Mouse (Mus musculus): ENCODE measurements around the gene P2ry12.

Gene P2ry12

GRCm38 (mm10) chr3:59185662-59186061, 77.0 kb downstream of the P2ry12 start:
- DNase-seq (ENCODE audit: low read depth, low spot score): no peak

- no peak for DNase-seq (ENCODE audit: low read depth, low spot score)
These were observed 80.5 kb downstream of the P2ry12 start for GRCm38 (mm10) chr3:59182129-59182528.

DNA sequence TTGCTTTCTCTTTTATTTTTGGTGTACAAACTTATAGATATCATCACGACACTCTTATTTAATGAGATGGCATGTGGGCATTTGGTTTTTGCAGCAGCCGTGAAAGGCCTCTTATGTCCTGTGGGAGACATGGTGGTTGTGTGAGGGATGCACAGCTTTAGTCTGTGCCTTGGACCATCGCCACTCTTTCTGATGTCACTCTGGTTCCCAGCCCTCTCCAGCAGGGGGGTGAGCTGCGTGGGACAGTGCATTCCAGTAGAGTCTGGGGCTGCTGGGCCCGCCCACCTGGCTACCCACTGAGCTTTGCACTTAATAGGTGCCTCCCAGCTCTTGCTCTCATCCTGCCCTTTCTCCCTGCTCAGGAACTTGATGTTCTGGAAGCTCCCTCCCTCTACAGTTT, 81.5 kb downstream of the P2ry12 start:
- no peak for DNase-seq (ENCODE audit: low read depth, low spot score)

GRCm38 (mm10) chr3:59176871-59177270, 85.8 kb downstream of the P2ry12 start:
- no peak for DNase-seq (ENCODE audit: low read depth, low spot score)

- DNase-seq (ENCODE audit: low read depth, low spot score): peak; percentile 36
These were observed 87.4 kb downstream of the P2ry12 start for GRCm38 (mm10) chr3:59175234-59175633.

DNA sequence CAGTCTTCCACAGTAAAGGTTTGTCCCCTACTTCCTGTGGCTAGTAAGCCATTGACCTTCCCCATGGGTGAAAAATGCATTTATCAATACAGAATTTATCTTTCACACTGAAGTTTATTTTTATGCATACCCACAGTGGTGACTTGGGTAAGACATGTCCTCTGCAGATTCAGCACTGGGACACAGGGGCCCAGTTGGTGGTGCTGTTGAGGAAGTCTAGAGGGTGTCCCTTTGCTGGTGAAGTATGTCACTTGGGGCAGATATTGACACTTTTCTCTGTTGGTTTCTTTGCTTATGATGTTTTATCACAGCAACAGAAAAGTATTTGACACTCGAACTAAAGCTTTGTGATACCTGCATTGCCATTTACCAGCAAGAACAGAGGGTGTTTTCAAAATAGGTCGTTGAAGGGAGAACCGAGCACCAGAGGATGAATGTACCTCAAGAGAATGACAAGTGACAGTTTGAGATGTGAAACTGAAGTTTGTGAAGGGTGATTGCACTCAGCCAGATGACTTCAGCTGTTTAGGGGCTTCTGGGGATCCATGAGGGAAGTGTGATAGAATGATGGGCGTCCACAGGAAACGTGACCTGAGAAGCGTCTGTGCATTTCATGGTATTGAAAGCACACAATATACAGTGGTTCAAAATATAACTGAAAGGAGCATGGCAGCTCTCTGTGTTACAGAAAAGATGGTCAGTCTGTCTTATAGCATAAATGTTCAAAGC, 88.1 kb downstream of the P2ry12 start:
- DNase-seq (ENCODE audit: low read depth, low spot score): no peak

DNA sequence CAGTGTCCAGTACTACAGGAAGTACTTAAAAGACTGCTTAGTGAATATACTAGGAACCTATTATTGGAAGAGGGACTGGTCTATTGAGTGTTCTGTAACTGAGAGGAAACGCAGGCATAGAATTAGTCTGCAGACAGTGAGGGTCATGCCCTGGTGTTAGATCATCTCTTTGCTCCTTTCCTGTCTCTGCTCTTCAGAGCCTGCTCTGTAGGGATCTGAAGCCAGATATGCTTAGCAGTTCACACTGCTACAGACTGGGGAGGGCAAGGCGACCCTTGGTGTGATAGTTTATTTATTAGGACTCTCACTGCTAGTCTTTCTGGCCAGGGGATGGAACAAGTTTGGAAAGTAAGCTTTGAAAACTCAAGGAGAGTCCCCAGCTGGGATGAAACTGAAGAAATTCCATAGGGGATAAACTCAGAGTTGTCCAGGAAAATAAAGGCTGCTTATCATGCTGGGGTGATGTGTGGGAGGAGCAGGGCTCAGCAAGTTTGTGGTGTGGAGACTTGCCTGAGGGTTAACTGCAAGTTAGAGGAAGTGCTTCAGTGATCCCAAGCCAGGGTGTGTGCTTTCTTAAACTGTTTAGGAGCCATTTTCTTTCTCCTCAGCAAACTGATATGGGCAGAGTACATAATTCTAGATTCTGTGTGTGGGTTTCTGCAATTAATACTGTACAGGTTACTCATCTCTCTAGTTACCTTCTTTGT, 92.6 kb downstream of the P2ry12 start:
- DNase-seq (ENCODE audit: low read depth, low spot score): no peak

DNA sequence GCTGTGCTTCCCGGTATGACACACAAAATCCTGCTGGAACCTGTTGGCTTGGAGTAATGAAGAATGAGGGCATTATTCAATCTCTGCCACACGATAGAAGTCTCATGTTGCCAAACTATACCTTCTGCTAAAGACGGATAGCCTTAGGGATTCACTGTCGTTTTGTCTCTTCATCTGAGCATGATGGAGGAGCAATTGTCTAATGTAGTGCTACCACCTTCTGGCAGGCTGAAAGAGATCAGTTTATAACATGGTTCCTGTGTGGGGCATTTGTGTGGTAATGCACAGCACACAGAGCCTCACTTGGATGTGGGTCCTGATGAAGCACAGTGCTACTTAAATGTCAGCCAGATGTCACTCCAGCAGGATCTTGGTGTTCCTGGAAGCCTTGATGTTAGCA, 93.5 kb downstream of the P2ry12 start:
- no peak for DNase-seq (ENCODE audit: low read depth, low spot score)

DNA sequence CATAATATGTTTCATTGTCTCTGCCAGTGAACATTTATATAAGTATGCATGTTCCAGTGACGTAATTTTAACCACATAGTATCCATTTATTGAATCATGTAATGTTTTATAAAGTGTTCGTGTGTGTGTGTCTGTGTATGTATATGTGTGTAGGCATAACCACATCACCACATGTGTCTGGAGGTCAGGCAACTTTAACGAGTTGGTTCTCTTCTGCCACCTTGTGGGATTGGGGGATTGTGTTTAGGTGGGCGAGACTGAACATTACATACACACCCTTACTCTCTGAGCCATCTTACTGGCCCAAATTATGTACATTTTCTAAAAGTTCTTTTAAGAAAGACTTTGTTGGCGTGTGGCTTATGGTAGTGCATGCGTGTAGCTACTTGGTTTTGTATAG, 94.2 kb downstream of the P2ry12 start:
- no peak for DNase-seq (ENCODE audit: low read depth, low spot score)

DNA sequence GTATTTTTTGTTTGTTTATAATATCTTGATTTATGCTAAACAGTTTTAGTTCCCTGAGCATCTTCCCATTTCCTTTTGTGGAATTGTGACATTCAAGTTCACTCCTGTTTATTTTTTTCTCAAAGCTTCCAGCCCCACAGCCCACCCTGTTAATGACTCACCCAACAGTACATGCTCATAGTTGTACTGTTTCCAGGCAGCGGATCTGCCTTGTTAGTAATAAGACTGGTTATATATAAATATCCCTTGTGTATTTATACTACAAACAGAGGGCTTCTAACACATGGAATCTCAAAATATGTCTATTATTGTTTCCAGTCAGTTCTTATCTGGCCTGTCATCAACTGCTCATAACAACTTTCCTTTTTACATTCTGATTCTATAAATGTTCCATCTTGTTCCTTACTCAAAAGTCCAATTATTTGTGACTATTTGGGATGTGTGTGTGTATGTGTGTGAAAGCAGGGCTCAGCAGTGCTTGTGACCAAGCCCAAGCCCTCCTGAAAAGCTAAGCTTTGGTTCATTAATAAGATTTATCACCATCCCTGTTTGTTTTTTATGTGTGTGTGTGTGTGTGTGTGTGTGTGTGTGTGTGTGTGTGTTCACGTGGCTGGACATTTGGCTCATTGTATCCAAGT, 95.1 kb downstream of the P2ry12 start:
- no peak for DNase-seq (ENCODE audit: low read depth, low spot score)
